Comparison of ENCODE assay signal across 12 mouse cellular contexts in genomic region chr12:56536174-56536883, GRCm38 (mm10). TPM values are rescaled to one million over a fixed set of nuclear protein-coding genes. Genes with fewer than 3 reads are reported as not detected.
DNase-seq lines count a peak whose midpoint lies in the region; ATAC-seq and TF ChIP-seq lines count a peak whose summit lies in the region.
"Had no signal": no experiment of that assay in that cellular context is flagged by ENCODE, and none has a peak within 500 bp of the region (broad histone marks: within the 10 kb centered on the region; RNA-seq: fewer than 3 reads in every experiment).

No protein-coding gene starts in this region.

- peaks cover 34% of the 10 kb centered on the region for H3K4me1 ChIP-seq in heart, embryonic 13.5 days
- H3K4me1 ChIP-seq in neural tube, embryonic 15.5 days: peaks cover 25% of the 10 kb centered on the region
- peaks cover 31% of the 10 kb centered on the region for H3K4me1 ChIP-seq in limb, embryonic 10.5 days
- H3K4me1 ChIP-seq in thymus, adult 2 months (replicated peaks; ENCODE audit: control insufficient read depth, insufficient read depth, low read length): no peaks in the 10 kb centered on the region

- DNase-seq in heart, postnatal 10 days: no peak
- peak; percentile 67 for DNase-seq in neural tube, embryonic 10.5 days (ENCODE audit: extremely low spot score, low spot score)
- peak; percentile 65 for DNase-seq in limb, embryonic 10.5 days (ENCODE audit: low spot score)
- DNase-seq in gastrocnemius, postnatal 14 days: no peak
- DNase-seq in layer of hippocampus, postnatal 10 days (ENCODE audit: low spot score in 2 of 2): no peak
- DNase-seq in thymus, adult 2 months: no peak
- DNase-seq: cerebellum, adult 11 months had no signal

- H3K9ac ChIP-seq in heart, embryonic 13.5 days: no peak overlapping the region
- H3K9ac ChIP-seq in neural tube, embryonic 15.5 days (replicated peaks): no peak overlapping the region

- peak overlapping the region; percentile 44 for H3K4me3 ChIP-seq in heart, embryonic 13.5 days
- H3K4me3 ChIP-seq in neural tube, embryonic 15.5 days (replicated peaks): no peak overlapping the region
- peak overlapping the region; percentile 10; the same call in 1 of the 2 replicates for H3K4me3 ChIP-seq in limb, embryonic 10.5 days
- no peak overlapping the region for H3K4me3 ChIP-seq in thymus, adult 2 months (ENCODE audit: control insufficient read depth, insufficient read depth, low read length)

- H3K9me3 ChIP-seq in heart, embryonic 13.5 days: no peaks in the 10 kb centered on the region
- no peaks in the 10 kb centered on the region for H3K9me3 ChIP-seq in neural tube, embryonic 15.5 days (replicated peaks)
- no peaks in the 10 kb centered on the region for H3K9me3 ChIP-seq in limb, embryonic 10.5 days (replicated peaks)

- intact Hi-C loops in heart, postnatal 10 days (cut with DNase I): loop anchor here (10.0 kb wide), 2 partner anchors 292 to 1008 kb away; partner anchors contain the start of gene Foxa1
- intact Hi-C loops in gastrocnemius, postnatal 14 days (cut with DNase I; ENCODE audit: low total_unique reads): no loop called here

- H3K36me3 ChIP-seq in heart, embryonic 13.5 days: no peaks in the 10 kb centered on the region
- no peaks in the 10 kb centered on the region for H3K36me3 ChIP-seq in neural tube, embryonic 15.5 days
- no peaks in the 10 kb centered on the region for H3K36me3 ChIP-seq in limb, embryonic 10.5 days
- H3K36me3 ChIP-seq in thymus, adult 2 months (ENCODE audit: control insufficient read depth, insufficient read depth, low read length): no peaks in the 10 kb centered on the region

- no peak for ATAC-seq in heart, embryonic 13.5 days (ENCODE audit: extremely low read depth, insufficient number of reproducible peaks, low FRiP score, low TSS enrichment)
- ATAC-seq in neural tube, embryonic 15.5 days (ENCODE audit: low FRiP score): no peak
- ATAC-seq: activated CD4-positive, CD25-positive, alpha-beta regulatory T cell, adult 4 months had no signal

- WGBS in heart, embryonic 13.5 days: under 1% methylated on average over 44 of the region's 44 CpGs
- under 1% methylated on average over 39 of the region's 44 CpGs for whole genome bisulfite sequencing in neural tube, embryonic 15.5 days
- WGBS in limb, embryonic 10.5 days: under 1% methylated on average over 44 of the region's 44 CpGs
- 4% methylated on average over 44 of the region's 44 CpGs for WGBS in thymus, adult 2 months

- TF ChIP-seq POLR2A in thymus, adult 2 months (IDR thresholded peaks at IDR 0.05; ENCODE audit: control insufficient read depth, extremely low read depth, insufficient read depth, low read length, poor library complexity): no peak

- no peak for TF ChIP-seq CTCF in thymus, adult 2 months (IDR thresholded peaks at IDR 0.05; ENCODE audit: borderline replicate concordance, control insufficient read depth, extremely low read depth, insufficient read depth, low read length, poor library complexity)

- no peak overlapping the region for H3K27ac ChIP-seq in heart, embryonic 13.5 days (replicated peaks)
- no peak overlapping the region for H3K27ac ChIP-seq in neural tube, embryonic 15.5 days (replicated peaks)
- H3K27ac ChIP-seq in limb, embryonic 10.5 days: no peak overlapping the region
- H3K27ac ChIP-seq in thymus, adult 2 months (ENCODE audit: control insufficient read depth, insufficient read depth, low read length): no peak overlapping the region

- peak overlapping the region; percentile 69 for H3K4me2 ChIP-seq in heart, embryonic 13.5 days
- H3K4me2 ChIP-seq in neural tube, embryonic 15.5 days: no peak overlapping the region

- H3K27me3 ChIP-seq in heart, embryonic 13.5 days (replicated peaks): peaks cover 97% of the 10 kb centered on the region
- peaks cover 96% of the 10 kb centered on the region for H3K27me3 ChIP-seq in neural tube, embryonic 15.5 days (replicated peaks)
- peaks cover 100% of the 10 kb centered on the region for H3K27me3 ChIP-seq in limb, embryonic 10.5 days (ENCODE audit: low read depth, poor library complexity, severe bottlenecking)
- peaks cover 24% of the 10 kb centered on the region for H3K27me3 ChIP-seq in thymus, adult 2 months (ENCODE audit: control insufficient read depth, insufficient read depth, low read length)

RNA-seq across cellular contexts. Expression of gene Nkx2-1, which starts 0.4 kb away (rescaled TPM):
- polyA plus RNA-seq in heart, embryonic 13.5 days (2015; fragmentation: Nextera tagmentation; extraction: Ambion mirVana): 1.6 and 2.8 TPM in 2 replicates
- not detected for total RNA-seq in heart, postnatal 10 days (2021)
- polyA plus RNA-seq in neural tube, embryonic 15.5 days (2015; fragmentation: Nextera tagmentation; extraction: Ambion mirVana): not detected in 2 replicates
- not detected in 2 replicates for polyA plus RNA-seq in limb, embryonic 10.5 days (2016; fragmentation: Nextera tagmentation; extraction: Ambion mirVana)
- not detected for total RNA-seq in gastrocnemius, postnatal 14 days (2021)
- total RNA-seq in layer of hippocampus, postnatal 10 days (2021): 1 to 10 TPM in 1 of 2 experiments, under 1 TPM in 1; 0.67 to 1.1 TPM
- 0.22 and 0.23 TPM in 2 replicates for polyA plus RNA-seq in thymus, adult 2 months (2012; rRNA removed)
- total RNA-seq: neutrophil, adult 5-6 weeks had no signal
- polyA plus RNA-seq: activated CD4-positive, CD25-positive, alpha-beta regulatory T cell, adult 4 months; liver, embryonic 16.5 days had no signal

Comparison
In these comparisons a context has a peak if more than half of its experiments do, and no peak if none do; other contexts are left out.
1. H3K4me3 ChIP-seq: peak in heart, embryonic 13.5 days (single experiment) and limb, embryonic 10.5 days (single experiment); none in neural tube, embryonic 15.5 days (single experiment) and thymus, adult 2 months (single experiment).
2. DNase-seq: peak in neural tube, embryonic 10.5 days (single experiment) and limb, embryonic 10.5 days (single experiment); none in heart, postnatal 10 days (0 of 2), gastrocnemius, postnatal 14 days (single experiment), layer of hippocampus, postnatal 10 days (0 of 2) and thymus, adult 2 months (single experiment).